Mouse (Mus musculus) cerebellum, adult 2 months (tissue): ENCODE measurements around the gene Gm13275. TPM values are rescaled to one million over a fixed set of nuclear protein-coding genes. Genes with fewer than 3 reads are reported as not detected.

Source experiments
- DNase-seq, 2 experiments: peaks; one replicate each; pipeline ENCODE4 v3.0.0; 2021
- H3K27ac ChIP-seq: fragments of 200-500 bp; 2 replicates; pipeline ENCODE4 v1.5.1; 2012; ENCODE audit warnings: low read length, control low read depth, inconsistent platforms; ENCODE audit not compliant: insufficient read depth
- H3K27me3 ChIP-seq: fragments of 200-500 bp; 2 replicates; pipeline ENCODE4 v1.6.1; 2012; ENCODE audit warnings: inconsistent platforms, mild to moderate bottlenecking, low read length, moderate library complexity; ENCODE audit not compliant: control insufficient read depth, insufficient read depth
- H3K4me1 ChIP-seq: fragments of 200-500 bp; 2 replicates; pipeline ENCODE4 v1.6.1; 2011; ENCODE audit warnings: low read length; ENCODE audit not compliant: control insufficient read depth, insufficient read depth
- H3K4me3 ChIP-seq: fragments of 200-500 bp; replicated peaks from 2 replicates; pipeline ENCODE3; 2011; ENCODE audit warnings: mild to moderate bottlenecking, low read depth, low read length, control low read depth; ENCODE audit not compliant: insufficient read depth
- CTCF ChIP-seq: fragments of 200-500 bp; IDR thresholded peaks from 2 replicates; pipeline ENCODE4 v1.5.1; 2011; ENCODE audit warnings: low read depth, mild to moderate bottlenecking, control low read depth, low read length, moderate library complexity, borderline replicate concordance; ENCODE audit not compliant: insufficient read depth
- POLR2A ChIP-seq: fragments of 200-500 bp; IDR thresholded peaks from 2 replicates; pipeline ENCODE4 v1.6.1; 2011; ENCODE audit warnings: low read length, control low read depth, borderline replicate concordance; ENCODE audit not compliant: insufficient read depth
- WGBS: fragments of 180-500 bp; shearing (Covaris S2); methylation state at CpG from one replicate; pipeline ENCODE4 v1.1.7; 2018; 5-methylcytosine and 5-hydroxymethylcytosine counted together
- polyA plus RNA-seq: library from polyadenylated mRNA; depleted of rRNA; stranded (reverse); fragments of >200 nt; gene quantifications from 2 replicates; pipeline ENCODE4 v1.2.3, GENCODE M21; 2012; rRNA removed

Gm13275 gene
- polyA plus RNA-seq, 1 experiment, result not detected

DNA sequence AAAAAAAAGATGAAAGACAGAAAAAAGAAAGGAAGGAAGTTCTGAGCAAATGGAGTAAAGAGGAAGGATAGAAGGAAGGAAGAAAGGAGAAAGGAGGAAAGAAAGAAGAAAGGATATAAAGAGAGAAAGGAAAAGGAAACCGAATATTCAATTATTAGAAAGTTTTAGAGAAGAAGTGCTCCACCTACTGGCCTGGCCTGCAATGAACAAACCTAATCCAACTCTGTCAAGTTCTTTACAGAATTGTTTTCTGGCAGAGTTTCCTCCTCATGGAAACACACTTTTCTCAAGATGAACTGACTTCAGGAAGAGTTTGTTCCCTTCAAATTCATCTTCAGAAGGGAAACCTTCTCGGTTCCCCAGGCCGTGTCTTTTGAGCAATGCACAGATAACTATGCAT is 44.5 kb downstream of the Gm13275 start:
- WGBS, result 27% methylated on average over 3 of the region's 3 CpGs
- no peaks in the 10 kb centered on the region for H3K27me3 ChIP-seq
- no peak overlapping the region for H3K27ac ChIP-seq
- TF ChIP-seq CTCF (no peak), POLR2A (no peak)
- H3K4me1 ChIP-seq, result no peaks in the 10 kb centered on the region
- DNase-seq, result no peak
- H3K4me3 ChIP-seq, result no peak overlapping the region

DNA sequence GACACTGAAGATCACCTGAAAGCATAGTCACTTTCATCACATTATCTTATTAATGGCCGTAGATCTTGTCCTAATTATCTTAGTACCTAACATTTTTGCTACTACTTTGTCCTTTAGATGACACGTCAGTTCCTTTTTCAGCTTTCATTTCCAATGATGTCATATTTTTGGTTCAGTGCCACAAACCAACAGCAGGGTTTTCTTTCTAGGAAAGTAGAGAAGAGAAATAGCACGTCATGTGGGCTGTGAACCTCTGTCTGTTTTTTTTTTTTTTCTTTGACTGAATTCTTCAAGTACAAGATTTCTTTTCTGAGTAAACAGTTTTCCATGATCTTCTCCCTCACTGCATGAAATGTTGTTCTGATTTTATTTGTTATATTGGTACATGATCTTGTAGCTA is 45.8 kb downstream of the Gm13275 start:
- WGBS, result 48% methylated on average over 3 of the region's 3 CpGs
- TF ChIP-seq POLR2A (no peak), CTCF (no peak)
- Histone ChIP-seq H3K27me3 (no peaks in the 10 kb centered on the region), H3K27ac (no peak overlapping the region), H3K4me1 (no peaks in the 10 kb centered on the region), H3K4me3 (no peak overlapping the region)
- DNase-seq, result no peak

DNA sequence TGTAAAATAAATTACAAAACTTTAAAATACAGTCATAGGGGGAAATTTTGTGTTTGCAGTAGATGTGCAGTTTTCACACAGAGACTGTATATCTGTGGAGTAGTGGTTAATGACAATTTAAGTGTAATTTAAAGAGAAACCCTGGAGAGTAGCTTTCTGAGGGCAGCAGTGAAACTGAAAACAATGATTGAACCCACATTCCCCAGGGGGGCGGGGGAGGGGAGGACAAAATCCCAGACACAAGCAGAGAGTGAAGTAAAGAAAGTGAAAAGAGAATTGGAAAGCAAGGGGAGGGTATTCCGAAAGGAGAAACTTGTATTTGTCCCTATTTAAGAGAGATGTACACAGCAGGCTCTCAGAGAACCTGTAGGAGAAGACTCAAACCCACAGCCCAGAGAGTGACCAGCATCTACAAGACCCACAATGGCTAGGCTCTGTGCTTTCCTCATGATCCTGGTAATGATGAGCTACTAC is 47.2 kb downstream of the Gm13275 start, which contains the start of gene Ifna4:
TSS of gene Ifna4 (plus strand) at position 424 of the 474 bp plus-strand sequence.
- H3K4me1 ChIP-seq, result no peaks in the 10 kb centered on the region
- DNase-seq, result no peak
- no peak for TF ChIP-seq POLR2A
- no peak for TF ChIP-seq CTCF
- H3K27me3 ChIP-seq, result no peaks in the 10 kb centered on the region
- no peak within 1 kb of the TSS for H3K4me3 ChIP-seq
- WGBS, result 37% methylated on average over 2 of the region's 2 CpGs
- H3K27ac ChIP-seq, result no peak within 1 kb of the TSS

Other genes starting within 250 kb of the Gm13275 start
- gene Ifna15, start 236.2 kb upstream of the Gm13275 start, polyA plus RNA-seq, result not detected in 2 replicates
- not detected in 2 replicates for gene Ifna14, start 222.7 kb upstream of the Gm13275 start, polyA plus RNA-seq
- gene Ifna9, start 202.1 kb upstream of the Gm13275 start, polyA plus RNA-seq, result not detected in 2 replicates
- gene Ifna12, start 191.1 kb upstream of the Gm13275 start, polyA plus RNA-seq, result not detected in 2 replicates
- gene C87499, start 160.1 kb upstream of the Gm13275 start, polyA plus RNA-seq, result not detected in 2 replicates
- gene Ifna13, start 150.0 kb upstream of the Gm13275 start, polyA plus RNA-seq, result not detected in 2 replicates
- gene Ifna16, start 117.6 kb upstream of the Gm13275 start, polyA plus RNA-seq, result not detected in 2 replicates
- not detected in 2 replicates for gene Ifna2, start 110.6 kb upstream of the Gm13275 start, polyA plus RNA-seq
- gene Ifnab, start 103.1 kb upstream of the Gm13275 start, polyA plus RNA-seq, result not detected in 2 replicates
- 0.59 and 1.2 TPM in 2 replicates for gene Gm26566, start 72.7 kb upstream of the Gm13275 start, polyA plus RNA-seq
- gene Klhl9, start 72.0 kb upstream of the Gm13275 start, polyA plus RNA-seq, result 43.6 and 44.7 TPM in 2 replicates
- not detected in 2 replicates for gene Gm13271, start 39.6 kb upstream of the Gm13275 start, polyA plus RNA-seq
- gene Gm13283, start 34.4 kb upstream of the Gm13275 start, polyA plus RNA-seq, result not detected in 2 replicates
- not detected in 2 replicates for gene Gm13290, start 20.7 kb upstream of the Gm13275 start, polyA plus RNA-seq
- gene Gm13289, start 17.6 kb upstream of the Gm13275 start, polyA plus RNA-seq, result not detected in 2 replicates
- gene Gm13272, start 14.6 kb upstream of the Gm13275 start, polyA plus RNA-seq, result not detected in 2 replicates
- not detected in 2 replicates for gene Ifnz, start 12.4 kb upstream of the Gm13275 start, polyA plus RNA-seq
- not detected in 2 replicates for gene Gm13276, start 8.8 kb upstream of the Gm13275 start, polyA plus RNA-seq
- gene Gm13277, start 5.9 kb upstream of the Gm13275 start, polyA plus RNA-seq, result not detected in 2 replicates
- gene Gm13278, start 2.9 kb upstream of the Gm13275 start, polyA plus RNA-seq, result not detected in 2 replicates
- gene Gm13279, start 2.9 kb downstream of the Gm13275 start, polyA plus RNA-seq, result not detected in 2 replicates
- gene Gm13285, start 5.2 kb downstream of the Gm13275 start, polyA plus RNA-seq, result not detected in 2 replicates
- not detected in 2 replicates for gene Gm13287, start 8.8 kb downstream of the Gm13275 start, polyA plus RNA-seq
- gene Gm13288, start 11.0 kb downstream of the Gm13275 start, polyA plus RNA-seq, result not detected in 2 replicates
- not detected in 2 replicates for gene Ifna7, start 21.7 kb downstream of the Gm13275 start, polyA plus RNA-seq
- not detected in 2 replicates for gene Ifna11, start 25.5 kb downstream of the Gm13275 start, polyA plus RNA-seq
- not detected in 2 replicates for gene Ifna6, start 32.9 kb downstream of the Gm13275 start, polyA plus RNA-seq
- not detected in 2 replicates for gene Ifna5, start 41.0 kb downstream of the Gm13275 start, polyA plus RNA-seq
- not detected in 2 replicates for gene Ifna4, start 47.4 kb downstream of the Gm13275 start, polyA plus RNA-seq
- not detected in 2 replicates for gene Ifna1, start 55.6 kb downstream of the Gm13275 start, polyA plus RNA-seq
- not detected in 2 replicates for gene Ifne, start 85.7 kb downstream of the Gm13275 start, polyA plus RNA-seq